Mouse (Mus musculus) ES-E14 (cell line): Measurements from ENCODE around the gene Gm11985.

Experiments
- CHD2 ChIP-seq: IDR thresholded peaks from 2 replicates; pipeline ENCODE4 v1.6.1; 2014; ENCODE audit warnings: mild to moderate bottlenecking, low read depth, low read length, inconsistent platforms
- ZC3H11A ChIP-seq: IDR thresholded peaks from 2 replicates; pipeline ENCODE4 v1.6.1; 2012; ENCODE audit warnings: low read depth, mild to moderate bottlenecking, inconsistent platforms, low read length, borderline replicate concordance
- ZNF384 ChIP-seq: IDR thresholded peaks from 2 replicates; pipeline ENCODE4 v1.6.1; 2012; ENCODE audit warnings: low read depth, low read length, inconsistent platforms

DNA sequence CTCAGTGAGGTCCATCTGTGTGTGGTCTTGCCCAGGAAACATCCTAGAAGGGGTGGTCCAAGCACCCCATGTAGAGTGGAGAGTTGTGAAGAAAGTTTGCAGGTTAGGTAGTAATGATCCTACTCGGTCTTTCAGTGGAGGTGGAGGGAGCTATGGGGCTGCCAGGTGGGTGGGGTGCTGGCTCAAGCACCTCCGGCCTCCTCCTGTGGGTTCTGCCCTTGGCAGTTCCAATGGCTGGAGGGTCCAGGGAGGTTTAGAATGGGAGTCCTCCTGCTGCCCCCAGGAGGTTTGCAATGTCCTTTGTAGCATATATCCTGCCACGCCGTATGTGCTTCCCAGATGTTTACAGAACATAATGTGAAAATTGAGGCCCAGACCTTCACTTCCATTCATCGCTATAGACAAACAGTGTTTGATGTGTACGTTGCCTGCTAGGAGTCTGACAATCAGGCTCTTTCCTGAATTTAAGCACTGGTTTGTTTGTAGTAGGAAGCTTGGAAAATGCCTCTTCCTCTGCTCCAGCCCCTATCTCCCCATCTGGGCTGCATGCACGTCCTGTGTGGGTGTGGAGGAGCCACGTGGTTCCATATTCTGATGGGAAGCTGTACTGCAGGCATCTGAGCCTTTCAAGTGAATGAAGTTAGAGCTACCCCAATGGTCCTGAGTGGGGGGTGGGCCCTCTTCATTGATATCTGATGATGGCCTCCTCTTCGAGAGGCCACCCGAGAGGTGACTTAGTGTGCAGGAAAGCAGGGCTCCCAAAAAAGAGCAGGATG is 10.3 kb upstream of the Gm11985 start:
- TF ChIP-seq ZNF384 (no peak), CHD2 (no peak), ZC3H11A (no peak)
